Mouse (Mus musculus) mouse trophoblast stem cell (cell line): Measurements from ENCODE around the gene Golph3.
"Not testable (repeated sequence)": the region's sequence is repeated elsewhere in the genome, so short reads cannot be mapped to it uniquely, and the experiment has no call there.

Source experiments
- in situ Hi-C, 2 experiments: fragments of 300-500 bp; cut with MseI, MboI; formaldehyde crosslinking; loops; 2 replicates in 1 of 2; 3 replicates in 1 of 2; pipeline ENCODE4 v1.15.1; 2025

Golph3 gene

GRCm38 (mm10) chr15:12357459-12357858 is 36.2 kb downstream of the Golph3 start:
- in situ Hi-C loops, result no loop called here

GRCm38 (mm10) chr15:12358384-12358783 is 37.1 kb downstream of the Golph3 start:
- in situ Hi-C loops, result no loop called here

GRCm38 (mm10) chr15:12360519-12361212 is 39.4 kb downstream of the Golph3 start:
- in situ Hi-C loops, result no loop called here

GRCm38 (mm10) chr15:12362001-12362700 is 40.9 kb downstream of the Golph3 start:
- in situ Hi-C loops, result no loop called here

- in situ Hi-C loops, result no loop called here
Measured at GRCm38 (mm10) chr15:12362701-12363040, 41.4 kb downstream of the Golph3 start.

GRCm38 (mm10) chr15:12364096-12364495 is 42.8 kb downstream of the Golph3 start:
- in situ Hi-C loops, result no loop called here

- in situ Hi-C loops, result no loop called here
Measured at GRCm38 (mm10) chr15:12365416-12366071, 44.3 kb downstream of the Golph3 start.

- in situ Hi-C loops, result no loop called here
Measured at GRCm38 (mm10) chr15:12366072-12366469, 44.8 kb downstream of the Golph3 start.

GRCm38 (mm10) chr15:12366580-12367305 is 45.5 kb downstream of the Golph3 start:
- in situ Hi-C loops, result not testable (repeated sequence)

GRCm38 (mm10) chr15:12367306-12368080 is 46.2 kb downstream of the Golph3 start:
- in situ Hi-C loops, result no loop called here

GRCm38 (mm10) chr15:12368357-12368756 is 47.1 kb downstream of the Golph3 start:
- in situ Hi-C loops, result no loop called here

- in situ Hi-C loops, result no loop called here
Measured at GRCm38 (mm10) chr15:12368850-12369249, 47.6 kb downstream of the Golph3 start.

GRCm38 (mm10) chr15:12370096-12370495 is 48.8 kb downstream of the Golph3 start:
- in situ Hi-C loops, result loop anchor here (5.0 to 10.0 kb wide), 2 partner anchors 207 to 425 kb away; no protein-coding TSS in a partner anchor

GRCm38 (mm10) chr15:12371183-12371582 is 49.9 kb downstream of the Golph3 start:
- in situ Hi-C loops, result loop anchor here (5.0 to 10.0 kb wide), 2 partner anchors 206 to 424 kb away; no protein-coding TSS in a partner anchor

GRCm38 (mm10) chr15:12373496-12373895 is 52.2 kb downstream of the Golph3 start:
- in situ Hi-C loops, result loop anchor here (5.0 to 10.0 kb wide), 2 partner anchors 204 to 421 kb away; no protein-coding TSS in a partner anchor

GRCm38 (mm10) chr15:12373918-12374317 is 52.7 kb downstream of the Golph3 start:
- in situ Hi-C loops, result loop anchor here (5.0 to 10.0 kb wide), 2 partner anchors 203 to 421 kb away; no protein-coding TSS in a partner anchor

- in situ Hi-C loops, result loop anchor here (5.0 to 10.0 kb wide), 3 partner anchors 202 to 422 kb away; no protein-coding TSS in a partner anchor
Measured at GRCm38 (mm10) chr15:12374916-12375315, 53.7 kb downstream of the Golph3 start.

GRCm38 (mm10) chr15:12375641-12376311 is 54.5 kb downstream of the Golph3 start:
- in situ Hi-C loops, result loop anchor here (5.0 to 10.0 kb wide), 2 partner anchors 419 to 422 kb away; no protein-coding TSS in a partner anchor

GRCm38 (mm10) chr15:12376491-12377069 is 55.3 kb downstream of the Golph3 start:
- in situ Hi-C loops, result loop anchor here (5.0 to 10.0 kb wide), 2 partner anchors 418 to 421 kb away; no protein-coding TSS in a partner anchor

GRCm38 (mm10) chr15:12377800-12378199 is 56.5 kb downstream of the Golph3 start:
- in situ Hi-C loops, result loop anchor here (5.0 to 10.0 kb wide), 2 partner anchors 417 to 420 kb away; no protein-coding TSS in a partner anchor
